Mouse (Mus musculus) T-helper 17 cell (primary cell): ENCODE data around the gene Il10rb.

Experiments used
- in situ Hi-C, 2 experiments: fragments of 300-600 bp; cut with MboI, MseI; formaldehyde crosslinking; loops; 1 replicate in 1 of 2; 2 replicates in 1 of 2; pipeline ENCODE4 v1.15.1; 2025; ENCODE audit warnings: high pct_unique_total_duplicates in 2 of 2

The Il10rb gene

GRCm38 (mm10) chr16:91381606-91382005 lies 24.4 kb upstream of the Il10rb start:
- in situ Hi-C loops: no loop called here

GRCm38 (mm10) chr16:91382261-91382790 lies 23.6 kb upstream of the Il10rb start:
- in situ Hi-C loops: no loop called here

- in situ Hi-C loops: no loop called here
Observed at GRCm38 (mm10) chr16:91384221-91384620, 21.7 kb upstream of the Il10rb start.

- in situ Hi-C loops: no loop called here
Observed at GRCm38 (mm10) chr16:91385621-91386020, 20.3 kb upstream of the Il10rb start.

GRCm38 (mm10) chr16:91386419-91387120 lies 19.4 kb upstream of the Il10rb start:
- in situ Hi-C loops: no loop called here

GRCm38 (mm10) chr16:91387121-91387486 lies 18.9 kb upstream of the Il10rb start:
- in situ Hi-C loops: no loop called here

GRCm38 (mm10) chr16:91390100-91390499 lies 15.9 kb upstream of the Il10rb start:
- in situ Hi-C loops: no loop called here

GRCm38 (mm10) chr16:91391421-91391820 lies 14.5 kb upstream of the Il10rb start, which contains the start of gene Gm21970:
TSS of gene Gm21970 (plus strand) at chr16:91391721.
- in situ Hi-C loops: no loop called here

- in situ Hi-C loops: loop anchor here in 1 of 2 experiments (5.0 kb wide), 1 partner anchor 33 kb away; no protein-coding TSS in a partner anchor
Observed at GRCm38 (mm10) chr16:91394826-91395410, 11.0 kb upstream of the Il10rb start.

GRCm38 (mm10) chr16:91395633-91396392 lies 10.2 kb upstream of the Il10rb start:
- in situ Hi-C loops: loop anchor here in 1 of 2 experiments (5.0 kb wide), 1 partner anchor 34 kb away; no protein-coding TSS in a partner anchor

GRCm38 (mm10) chr16:91396844-91397537 lies 9.0 kb upstream of the Il10rb start:
- in situ Hi-C loops: loop anchor here in 1 of 2 experiments (5.0 kb wide), 1 partner anchor 35 kb away; no protein-coding TSS in a partner anchor

- in situ Hi-C loops: loop anchor here in 1 of 2 experiments (5.0 kb wide), 1 partner anchor 36 kb away; no protein-coding TSS in a partner anchor
Observed at GRCm38 (mm10) chr16:91398030-91398429, 7.9 kb upstream of the Il10rb start.

- in situ Hi-C loops: loop anchor here in 1 of 2 experiments (5.0 kb wide), 1 partner anchor 37 kb away; no protein-coding TSS in a partner anchor
Observed at GRCm38 (mm10) chr16:91398944-91399343, 7.0 kb upstream of the Il10rb start.

GRCm38 (mm10) chr16:91401569-91402165 lies 4.3 kb upstream of the Il10rb start:
- in situ Hi-C loops: no loop called here

GRCm38 (mm10) chr16:91403784-91404183 lies 2.2 kb upstream of the Il10rb start:
- in situ Hi-C loops: no loop called here

GRCm38 (mm10) chr16:91404187-91404586 lies 1.8 kb upstream of the Il10rb start:
- in situ Hi-C loops: no loop called here

- in situ Hi-C loops: no loop called here
Observed at GRCm38 (mm10) chr16:91404828-91405577, 961 bp upstream of the Il10rb start.

GRCm38 (mm10) chr16:91406585-91407220 lies 739 bp downstream of the Il10rb start:
- in situ Hi-C loops: no loop called here

- in situ Hi-C loops: loop anchor here in 1 of 2 experiments (5.0 kb wide), 1 partner anchor 34 kb away; no protein-coding TSS in a partner anchor
Observed at GRCm38 (mm10) chr16:91413102-91413844, 7.3 kb downstream of the Il10rb start.
